Mouse (Mus musculus): ENCODE results near the gene Cdk5rap2. TPM values are rescaled to one million over a fixed set of nuclear protein-coding genes. Genes with fewer than 3 reads are reported as not detected.

Cdk5rap2 gene
- polyA plus RNA-seq, 1 experiment from 2014 or later: 16.2 TPM

DNA sequence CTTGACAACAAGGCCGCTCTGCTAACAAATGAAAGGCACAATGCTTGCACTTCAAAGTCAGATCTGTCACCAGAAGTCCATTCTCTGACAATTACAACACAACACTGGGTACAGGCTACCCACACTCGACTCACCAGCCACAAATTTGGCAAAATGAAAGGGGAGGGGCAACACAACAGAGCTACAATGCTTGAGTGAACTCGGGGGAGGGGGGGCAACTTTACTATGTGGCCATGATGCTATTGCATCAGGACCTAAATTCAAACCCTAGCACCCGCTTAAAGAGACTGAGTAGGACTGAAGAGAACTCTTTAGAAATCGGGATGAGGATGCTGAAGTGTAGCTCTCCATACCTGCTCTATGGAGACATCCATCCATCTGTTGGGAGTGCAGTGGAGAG, 10.8 kb downstream of the Cdk5rap2 start:
- H3K27me3 ChIP-seq (ENCODE audit: control insufficient read depth, insufficient read depth, low read depth, low read length): no peaks in the 10 kb centered on the region
- H3K9me3 ChIP-seq (ENCODE audit: control insufficient read depth, low read length): no peaks in the 10 kb centered on the region
- H3K9ac ChIP-seq (ENCODE audit: low read length): no peak overlapping the region
- peaks cover 16% of the 10 kb centered on the region for H3K36me3 ChIP-seq (ENCODE audit: control insufficient read depth, insufficient read depth, low read length)
- no peak overlapping the region for H3K27ac ChIP-seq (ENCODE audit: low read length)
- no peaks in the 10 kb centered on the region; the same call in 1 of the 2 replicates for H3K4me1 ChIP-seq (replicated peaks; ENCODE audit: control insufficient read depth, insufficient read depth, low read length)
- 83% methylated on average over 5 of the region's 5 CpGs for WGBS
- no peak overlapping the region for H3K4me2 ChIP-seq (ENCODE audit: low read depth, low read length)
- ATAC-seq (ENCODE audit: low read depth): no peak
- no peak overlapping the region for H3K4me3 ChIP-seq (ENCODE audit: low read length)

DNA sequence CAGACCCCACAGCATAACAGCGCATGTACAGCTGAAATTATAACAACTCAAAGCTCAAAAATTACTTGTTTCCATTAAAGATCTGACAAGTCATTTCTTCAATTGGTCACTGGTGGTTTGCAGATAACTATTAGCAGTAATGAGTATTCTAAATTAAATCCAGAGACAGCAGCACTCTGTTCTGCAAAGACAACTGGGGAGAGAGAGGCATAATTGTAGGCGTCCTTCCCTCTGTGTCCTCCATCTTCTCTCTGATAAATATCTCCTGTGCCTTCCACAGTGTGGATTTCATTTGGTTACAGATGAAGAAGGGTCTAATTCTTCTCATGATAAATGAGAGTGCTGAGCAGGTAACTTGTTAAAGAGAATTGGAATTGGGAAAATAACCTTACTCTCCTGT, 11.2 kb downstream of the Cdk5rap2 start:
- Histone ChIP-seq H3K4me2 (ENCODE audit: low read depth, low read length) (no peak overlapping the region), H3K9ac (ENCODE audit: low read length) (no peak overlapping the region), H3K27ac (ENCODE audit: low read length) (no peak overlapping the region), H3K9me3 (ENCODE audit: control insufficient read depth, low read length) (no peaks in the 10 kb centered on the region), H3K4me1 (replicated peaks; ENCODE audit: control insufficient read depth, insufficient read depth, low read length) (no peaks in the 10 kb centered on the region; the same call in 1 of the 2 replicates), H3K4me3 (ENCODE audit: low read length) (no peak overlapping the region), H3K36me3 (ENCODE audit: control insufficient read depth, insufficient read depth, low read length) (peaks cover 16% of the 10 kb centered on the region), H3K27me3 (ENCODE audit: control insufficient read depth, insufficient read depth, low read depth, low read length) (no peaks in the 10 kb centered on the region)
- ATAC-seq (ENCODE audit: low read depth): no peak
- WGBS: 94% methylated on average over 2 of the region's 2 CpGs

DNA sequence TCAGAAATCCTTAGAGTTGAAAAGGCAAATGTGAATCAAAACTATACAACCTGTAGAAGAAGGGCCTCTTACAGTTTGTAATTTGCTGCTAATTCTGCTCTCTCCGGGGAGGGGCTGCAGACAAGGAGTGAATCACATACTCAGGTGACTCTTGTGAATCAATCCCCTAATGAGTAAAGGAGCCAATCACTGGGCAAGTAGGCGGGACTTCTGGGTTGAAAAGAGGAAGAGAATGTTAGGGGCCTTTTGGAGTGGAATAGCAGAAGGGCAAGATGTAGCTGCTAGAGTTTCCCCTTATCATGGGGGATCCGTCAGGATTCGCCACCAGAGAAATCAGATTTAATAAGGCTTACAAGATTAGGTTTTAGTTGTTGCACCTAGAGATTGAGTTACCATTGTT, 12.2 kb downstream of the Cdk5rap2 start:
- no peak overlapping the region for H3K4me2 ChIP-seq (ENCODE audit: low read depth, low read length)
- 83% methylated on average over 4 of the region's 4 CpGs for WGBS
- no peaks in the 10 kb centered on the region for H3K9me3 ChIP-seq (ENCODE audit: control insufficient read depth, low read length)

DNA sequence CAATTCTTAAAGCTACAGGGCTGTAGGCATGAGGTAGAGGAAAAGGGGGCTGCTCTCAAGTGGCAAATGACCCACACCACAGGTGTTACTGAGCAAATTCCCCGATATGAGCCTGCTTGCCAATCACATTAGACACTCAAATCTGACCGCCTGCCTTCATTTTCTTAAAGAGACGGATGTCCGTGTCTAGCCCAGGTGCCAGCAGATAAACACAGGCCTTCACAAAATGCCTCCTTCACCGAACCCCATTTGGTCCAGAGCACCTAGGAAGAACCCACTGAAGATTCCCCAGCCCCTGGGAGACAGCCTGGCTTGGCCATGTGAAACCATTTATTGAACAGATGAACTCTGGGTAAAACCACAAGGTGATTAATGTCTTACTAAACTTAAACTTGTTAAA, 13.5 kb downstream of the Cdk5rap2 start:
- Histone ChIP-seq H3K27me3 (ENCODE audit: control insufficient read depth, insufficient read depth, low read depth, low read length) (no peaks in the 10 kb centered on the region), H3K9ac (ENCODE audit: low read length) (no peak overlapping the region), H3K9me3 (ENCODE audit: control insufficient read depth, low read length) (no peaks in the 10 kb centered on the region), H3K4me2 (ENCODE audit: low read depth, low read length) (no peak overlapping the region), H3K27ac (ENCODE audit: low read length) (no peak overlapping the region), H3K4me1 (replicated peaks; ENCODE audit: control insufficient read depth, insufficient read depth, low read length) (no peaks in the 10 kb centered on the region; the same call in 1 of the 2 replicates), H3K36me3 (ENCODE audit: control insufficient read depth, insufficient read depth, low read length) (peaks cover 16% of the 10 kb centered on the region), H3K4me3 (ENCODE audit: low read length) (no peak overlapping the region)
- no peak for ATAC-seq (ENCODE audit: low read depth)
- 78% methylated on average over 5 of the region's 5 CpGs for WGBS

More for the DNA sequence above, 12.2 kb downstream of the Cdk5rap2 start:
- ATAC-seq (ENCODE audit: low read depth): no peak
- no peak overlapping the region for H3K27ac ChIP-seq (ENCODE audit: low read length)
- H3K4me1 ChIP-seq (replicated peaks; ENCODE audit: control insufficient read depth, insufficient read depth, low read length): no peaks in the 10 kb centered on the region; the same call in 1 of the 2 replicates
- no peak overlapping the region for H3K9ac ChIP-seq (ENCODE audit: low read length)
- no peaks in the 10 kb centered on the region for H3K27me3 ChIP-seq (ENCODE audit: control insufficient read depth, insufficient read depth, low read depth, low read length)
- H3K4me3 ChIP-seq (ENCODE audit: low read length): no peak overlapping the region
- H3K36me3 ChIP-seq (ENCODE audit: control insufficient read depth, insufficient read depth, low read length): peaks cover 16% of the 10 kb centered on the region

DNA sequence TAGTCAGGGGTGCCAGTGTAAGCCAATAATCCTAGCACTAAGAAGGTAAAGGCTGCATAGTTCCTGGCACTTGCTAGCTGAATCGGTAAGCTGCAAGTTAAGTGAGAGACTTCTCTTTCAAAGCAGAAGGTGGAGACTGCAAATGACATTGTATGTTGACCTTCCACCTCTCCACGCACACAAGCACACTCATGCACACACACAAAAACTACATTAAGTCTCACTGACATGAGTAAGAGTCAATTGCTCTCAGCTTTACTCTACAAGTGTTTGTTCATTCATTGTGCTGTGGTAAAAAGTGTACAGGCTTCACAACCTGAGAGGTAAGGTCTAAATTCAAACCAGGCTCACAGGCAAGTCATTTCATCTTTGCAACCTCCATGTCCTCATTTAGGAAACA, 15.5 kb downstream of the Cdk5rap2 start:
- H3K9ac ChIP-seq (ENCODE audit: low read length): no peak overlapping the region
- no peak overlapping the region for H3K27ac ChIP-seq (ENCODE audit: low read length)
- peaks cover 4% of the 10 kb centered on the region; the same call in 1 of the 2 replicates for H3K4me1 ChIP-seq (replicated peaks; ENCODE audit: control insufficient read depth, insufficient read depth, low read length)
- 0 out of 2 replicates have a peak, but pooled peaks have one; percentile 16 for ATAC-seq (ENCODE audit: low read depth)
- no peak overlapping the region for H3K4me3 ChIP-seq (ENCODE audit: low read length)
- H3K36me3 ChIP-seq (ENCODE audit: control insufficient read depth, insufficient read depth, low read length): peaks cover 4% of the 10 kb centered on the region; the same call in 1 of the 2 replicates
- no peak overlapping the region for H3K4me2 ChIP-seq (ENCODE audit: low read depth, low read length)
- no peaks in the 10 kb centered on the region for H3K27me3 ChIP-seq (ENCODE audit: control insufficient read depth, insufficient read depth, low read depth, low read length)
- no peaks in the 10 kb centered on the region for H3K9me3 ChIP-seq (ENCODE audit: control insufficient read depth, low read length)
- whole genome bisulfite sequencing: 67% methylated on average over 2 of the region's 2 CpGs

DNA sequence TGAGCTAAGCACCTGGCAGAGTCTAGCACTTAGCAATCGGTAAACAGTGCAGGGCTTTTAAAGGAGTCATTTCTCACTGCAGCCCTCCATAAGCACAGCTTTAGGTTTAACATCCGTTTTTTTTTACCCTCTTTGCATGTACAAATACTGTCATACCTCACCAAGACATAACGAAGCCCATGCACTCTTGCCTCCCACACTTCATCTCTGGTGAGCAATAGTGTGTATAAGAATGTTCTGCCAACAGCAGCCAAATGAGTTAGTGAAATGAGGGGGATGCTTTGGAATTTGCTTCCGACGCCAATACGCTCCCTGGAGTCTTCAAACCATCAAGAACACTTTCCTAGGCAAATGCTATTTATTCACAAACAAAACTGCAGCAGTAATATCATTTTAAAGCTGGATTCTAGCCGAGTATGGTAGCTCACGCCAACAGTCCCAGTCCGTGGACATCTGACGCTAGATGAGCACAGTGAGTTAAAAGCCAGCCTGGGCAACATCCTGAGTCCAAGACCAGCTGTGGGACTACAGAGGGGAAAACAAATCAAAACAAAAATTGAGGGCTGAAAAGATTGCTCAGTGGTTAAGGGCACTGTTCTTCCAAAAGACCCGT, 18.4 kb downstream of the Cdk5rap2 start:
- Histone ChIP-seq H3K36me3 (ENCODE audit: control insufficient read depth, insufficient read depth, low read length) (no peaks in the 10 kb centered on the region), H3K4me1 (replicated peaks; ENCODE audit: control insufficient read depth, insufficient read depth, low read length) (peaks cover 4% of the 10 kb centered on the region; the same call in 1 of the 2 replicates), H3K4me2 (ENCODE audit: low read depth, low read length) (no peak overlapping the region), H3K27me3 (ENCODE audit: control insufficient read depth, insufficient read depth, low read depth, low read length) (no peaks in the 10 kb centered on the region), H3K27ac (ENCODE audit: low read length) (peak overlapping the region; percentile 54), H3K9me3 (ENCODE audit: control insufficient read depth, low read length) (no peaks in the 10 kb centered on the region), H3K9ac (ENCODE audit: low read length) (no peak overlapping the region), H3K4me3 (ENCODE audit: low read length) (no peak overlapping the region)
- peak; percentile 84 for ATAC-seq (ENCODE audit: low read depth)
- 43% methylated on average over 11 of the region's 11 CpGs for WGBS

DNA sequence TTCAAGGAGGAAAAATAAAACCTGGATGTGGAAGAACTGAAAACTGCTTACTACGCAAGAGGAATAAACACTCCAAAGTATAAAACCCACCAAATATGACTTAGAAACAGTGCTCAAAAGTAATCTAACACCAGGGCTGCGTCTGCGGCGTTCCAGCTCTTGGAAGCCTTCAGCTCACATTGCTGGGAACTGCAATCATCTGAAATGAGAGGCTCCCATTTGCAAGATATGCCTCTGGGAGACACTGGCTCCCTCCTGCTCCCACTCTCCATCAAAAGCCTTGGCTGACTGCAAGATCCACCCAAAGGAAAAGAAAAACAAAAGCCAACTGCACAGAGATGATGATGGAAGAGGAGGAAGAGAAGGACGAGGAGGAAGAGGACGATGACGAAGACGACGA, 19.2 kb downstream of the Cdk5rap2 start:
- no peak for ATAC-seq (ENCODE audit: low read depth)
- Histone ChIP-seq H3K9ac (ENCODE audit: low read length) (no peak overlapping the region), H3K4me3 (ENCODE audit: low read length) (no peak overlapping the region), H3K27ac (ENCODE audit: low read length) (peak overlapping the region; percentile 54), H3K36me3 (ENCODE audit: control insufficient read depth, insufficient read depth, low read length) (no peaks in the 10 kb centered on the region), H3K4me2 (ENCODE audit: low read depth, low read length) (no peak overlapping the region), H3K27me3 (ENCODE audit: control insufficient read depth, insufficient read depth, low read depth, low read length) (no peaks in the 10 kb centered on the region), H3K4me1 (replicated peaks; ENCODE audit: control insufficient read depth, insufficient read depth, low read length) (peaks cover 4% of the 10 kb centered on the region; the same call in 1 of the 2 replicates), H3K9me3 (ENCODE audit: control insufficient read depth, low read length) (no peaks in the 10 kb centered on the region)
- 74% methylated on average over 9 of the region's 9 CpGs for WGBS

DNA sequence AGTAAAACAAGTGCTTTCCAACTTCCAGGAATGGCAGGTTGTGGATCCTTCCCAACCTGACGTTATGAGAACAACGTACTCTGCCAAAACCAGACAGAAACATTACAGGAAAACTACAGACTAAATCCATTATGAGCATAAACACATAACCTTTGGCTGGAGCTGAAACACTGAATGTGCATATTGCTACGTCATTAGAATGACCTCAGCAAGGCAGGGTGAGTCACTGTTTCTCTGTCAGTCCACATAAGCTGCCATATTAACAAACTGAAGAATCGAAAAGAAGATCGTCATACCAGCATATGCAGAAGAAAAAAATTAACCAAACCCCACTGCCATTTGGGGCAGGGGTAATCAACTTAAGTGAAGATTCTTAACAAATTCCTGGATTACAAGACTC, 24.0 kb downstream of the Cdk5rap2 start:
- H3K36me3 ChIP-seq (ENCODE audit: control insufficient read depth, insufficient read depth, low read length): no peaks in the 10 kb centered on the region
- no peak overlapping the region for H3K9ac ChIP-seq (ENCODE audit: low read length)
- H3K4me3 ChIP-seq (ENCODE audit: low read length): no peak overlapping the region
- 78% methylated on average over 5 of the region's 5 CpGs for WGBS
- peaks cover 4% of the 10 kb centered on the region; the same call in 1 of the 2 replicates for H3K4me1 ChIP-seq (replicated peaks; ENCODE audit: control insufficient read depth, insufficient read depth, low read length)
- no peaks in the 10 kb centered on the region for H3K27me3 ChIP-seq (ENCODE audit: control insufficient read depth, insufficient read depth, low read depth, low read length)
- ATAC-seq (ENCODE audit: low read depth): no peak
- H3K9me3 ChIP-seq (ENCODE audit: control insufficient read depth, low read length): no peaks in the 10 kb centered on the region
- H3K27ac ChIP-seq (ENCODE audit: low read length): no peak overlapping the region
- no peak overlapping the region for H3K4me2 ChIP-seq (ENCODE audit: low read depth, low read length)

DNA sequence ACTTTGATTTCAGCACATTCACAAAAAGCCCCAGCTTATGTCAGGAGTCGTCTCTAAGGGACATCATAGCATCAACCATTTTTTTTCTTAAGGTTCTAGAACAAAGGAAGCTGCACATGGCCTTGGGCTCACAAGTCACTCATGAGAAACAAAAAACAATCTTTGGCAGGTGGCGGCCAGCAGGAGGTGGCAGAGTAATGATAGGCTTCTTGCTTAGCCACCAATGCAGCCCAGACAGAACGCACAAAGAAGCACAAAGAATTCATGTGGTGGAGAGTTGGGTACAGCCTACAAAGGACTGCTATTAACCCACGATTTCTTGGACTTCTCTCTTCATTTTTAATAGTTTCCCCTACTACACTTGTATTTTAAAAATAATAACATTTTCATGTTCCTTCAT, 32.9 kb downstream of the Cdk5rap2 start:
- Histone ChIP-seq H3K4me3 (ENCODE audit: low read length) (no peak overlapping the region), H3K4me2 (ENCODE audit: low read depth, low read length) (no peak overlapping the region), H3K27ac (ENCODE audit: low read length) (no peak overlapping the region), H3K9me3 (ENCODE audit: control insufficient read depth, low read length) (no peaks in the 10 kb centered on the region), H3K4me1 (replicated peaks; ENCODE audit: control insufficient read depth, insufficient read depth, low read length) (no peaks in the 10 kb centered on the region), H3K36me3 (ENCODE audit: control insufficient read depth, insufficient read depth, low read length) (no peaks in the 10 kb centered on the region), H3K9ac (ENCODE audit: low read length) (no peak overlapping the region), H3K27me3 (ENCODE audit: control insufficient read depth, insufficient read depth, low read depth, low read length) (no peaks in the 10 kb centered on the region)
- no peak for ATAC-seq (ENCODE audit: low read depth)
- 79% methylated on average over 4 of the region's 4 CpGs for WGBS
